Mouse (Mus musculus): ENCODE measurements around the gene Sspn.

Gene Sspn

GRCm38 (mm10) chr6:145977771-145978450, 46.5 kb downstream of the Sspn start:
- no peak for DNase-seq

- no peak for DNase-seq
Measured at GRCm38 (mm10) chr6:145981074-145981473, 49.6 kb downstream of the Sspn start.

GRCm38 (mm10) chr6:145982335-145982734, 50.9 kb downstream of the Sspn start:
- no peak for DNase-seq

- DNase-seq: no peak
Measured at GRCm38 (mm10) chr6:145990578-145990977, 59.1 kb downstream of the Sspn start.

- peak; percentile 46 for DNase-seq
Measured at GRCm38 (mm10) chr6:145992526-145992925, 61.1 kb downstream of the Sspn start.

GRCm38 (mm10) chr6:145992985-145993384, 61.5 kb downstream of the Sspn start:
- peak; percentile 66 for DNase-seq

GRCm38 (mm10) chr6:145998314-145999007, 67.0 kb downstream of the Sspn start:
- DNase-seq: peak; percentile 61

GRCm38 (mm10) chr6:146000767-146001166, 69.3 kb downstream of the Sspn start:
- DNase-seq: no peak

GRCm38 (mm10) chr6:146001396-146002191, 70.2 kb downstream of the Sspn start:
- DNase-seq: no peak

GRCm38 (mm10) chr6:146004174-146004601, 72.7 kb downstream of the Sspn start:
- DNase-seq: no peak

GRCm38 (mm10) chr6:146005129-146005886, 73.9 kb downstream of the Sspn start:
- no peak for DNase-seq

- DNase-seq: no peak
Measured at GRCm38 (mm10) chr6:146005935-146006564, 74.6 kb downstream of the Sspn start.

GRCm38 (mm10) chr6:146006753-146007152, 75.3 kb downstream of the Sspn start:
- DNase-seq: no peak

GRCm38 (mm10) chr6:146008450-146008981, 77.1 kb downstream of the Sspn start:
- peak; percentile 53 for DNase-seq

- DNase-seq: no peak
Measured at GRCm38 (mm10) chr6:146009163-146009915, 77.9 kb downstream of the Sspn start.

GRCm38 (mm10) chr6:146010093-146010764, 78.8 kb downstream of the Sspn start:
- DNase-seq: no peak

GRCm38 (mm10) chr6:146014312-146014711, 82.9 kb downstream of the Sspn start:
- DNase-seq: no peak
